Mouse (Mus musculus): ENCODE measurements at regions not wholly inside any gene's neighbourhood (a gene's known extent, or its start where the extent isn't known, plus 50 kb on each side); places are given as distances from the start of the nearest gene placed in this dataset.

DNA sequence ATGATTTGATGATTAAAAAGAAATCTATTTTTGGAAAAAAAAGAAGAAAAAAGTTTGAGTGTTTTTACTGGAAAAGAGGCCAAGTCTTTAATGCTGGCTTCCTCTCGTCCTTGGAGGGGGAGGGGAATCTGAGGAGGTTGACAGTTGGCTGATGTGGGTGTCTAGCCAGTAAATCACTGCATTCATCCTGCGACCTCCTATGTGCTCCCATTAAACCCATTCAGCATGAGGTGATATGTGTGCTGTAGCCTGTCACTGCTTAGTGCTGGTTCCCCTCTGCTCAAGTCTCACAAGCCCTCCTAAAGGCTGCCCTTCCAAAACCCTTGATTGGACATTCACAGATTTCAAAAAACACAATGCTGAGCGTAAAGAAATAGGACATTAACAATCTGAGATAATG lies 68.7 kb downstream of the Atoh1 start:
- Histone ChIP-seq H3K27me3 (peaks cover 2% of the 10 kb centered on the region; the same call in 1 of the 2 replicates), H3K4me2 (no peak overlapping the region), H3K9ac (no peak overlapping the region), H3K4me3 (no peak overlapping the region), H3K4me1 (no peaks in the 10 kb centered on the region), H3K36me3 (no peaks in the 10 kb centered on the region), H3K9me3 (no peaks in the 10 kb centered on the region), H3K27ac (no peak overlapping the region)
- WGBS, result 39% methylated on average over 3 of the region's 3 CpGs
- ATAC-seq (ENCODE audit: borderline replicate concordance, extremely low read depth, low FRiP score, low TSS enrichment), result no peak

GRCm38 (mm10) chr6:64798804-64799203 lies 69.9 kb downstream of the Atoh1 start:
- Histone ChIP-seq H3K27ac (no peak overlapping the region), H3K9me3 (no peaks in the 10 kb centered on the region), H3K36me3 (no peaks in the 10 kb centered on the region), H3K4me3 (no peak overlapping the region), H3K9ac (no peak overlapping the region), H3K27me3 (peaks cover 2% of the 10 kb centered on the region; the same call in 1 of the 2 replicates), H3K4me2 (peak overlapping the region; percentile 57), H3K4me1 (no peaks in the 10 kb centered on the region)
- ATAC-seq (ENCODE audit: borderline replicate concordance, extremely low read depth, low FRiP score, low TSS enrichment), result no peak; the same call in 1 of the 2 replicates
- 42% methylated on average over 5 of the region's 5 CpGs for WGBS

GRCm38 (mm10) chr6:64799306-64800001 lies 70.5 kb downstream of the Atoh1 start:
- Histone ChIP-seq H3K9ac (no peak overlapping the region), H3K27me3 (peaks cover 2% of the 10 kb centered on the region; the same call in 1 of the 2 replicates), H3K4me3 (peak overlapping the region; percentile 31), H3K27ac (no peak overlapping the region), H3K4me1 (no peaks in the 10 kb centered on the region), H3K4me2 (peak overlapping the region; percentile 57), H3K9me3 (no peaks in the 10 kb centered on the region), H3K36me3 (no peaks in the 10 kb centered on the region)
- WGBS, result 9% methylated on average over 22 of the region's 22 CpGs
- ATAC-seq (ENCODE audit: borderline replicate concordance, extremely low read depth, low FRiP score, low TSS enrichment), result no peak

DNA sequence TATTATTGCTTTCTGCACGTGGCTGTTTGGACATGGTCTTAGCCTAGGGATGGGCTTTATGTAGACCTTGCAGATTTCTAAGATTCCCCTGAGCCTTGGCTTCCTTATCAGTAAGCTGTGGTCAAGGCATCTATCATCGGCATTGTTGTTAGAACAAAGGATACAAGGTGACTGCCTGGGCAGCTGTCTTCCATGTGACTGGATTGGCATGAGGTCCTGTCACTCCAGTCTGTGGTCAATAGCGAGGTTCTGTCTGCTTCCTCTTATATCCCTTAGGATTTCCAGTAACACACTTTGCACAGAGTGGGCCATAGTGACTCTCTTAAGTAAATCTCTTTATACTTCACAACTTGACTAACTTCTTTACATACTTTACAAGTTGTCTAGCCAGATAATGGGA lies 72.0 kb downstream of the Atoh1 start:
- H3K27ac ChIP-seq, result no peak overlapping the region
- no peak overlapping the region for H3K4me3 ChIP-seq
- no peak for ATAC-seq (ENCODE audit: borderline replicate concordance, extremely low read depth, low FRiP score, low TSS enrichment)
- no peak overlapping the region for H3K4me2 ChIP-seq
- 45% methylated on average over 3 of the region's 3 CpGs for WGBS
- H3K9ac ChIP-seq, result no peak overlapping the region
- H3K9me3 ChIP-seq, result no peaks in the 10 kb centered on the region
- H3K4me1 ChIP-seq, result no peaks in the 10 kb centered on the region
- peaks cover 2% of the 10 kb centered on the region; the same call in 1 of the 2 replicates for H3K27me3 ChIP-seq
- H3K36me3 ChIP-seq, result no peaks in the 10 kb centered on the region

DNA sequence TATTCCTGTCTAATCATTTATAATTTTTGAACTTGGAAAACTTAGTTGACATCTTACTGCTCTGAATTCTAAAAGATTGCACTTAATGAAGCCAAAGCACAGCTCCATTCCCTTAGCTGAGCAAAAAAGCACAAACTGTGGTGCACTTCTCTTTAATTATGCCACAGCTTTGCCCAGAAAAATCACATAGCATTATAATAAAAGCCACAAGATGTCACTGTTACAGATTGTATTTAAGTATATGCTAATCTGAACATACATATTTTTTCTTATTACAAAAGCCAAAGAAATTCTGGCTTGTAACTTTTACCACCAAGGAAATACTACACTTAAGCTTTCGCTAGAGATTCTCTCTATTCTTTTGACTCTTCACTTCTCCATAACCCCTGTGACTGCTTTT lies 86.2 kb downstream of the Atoh1 start:
- H3K4me2 ChIP-seq, result no peak overlapping the region
- H3K9ac ChIP-seq, result no peak overlapping the region
- ATAC-seq (ENCODE audit: borderline replicate concordance, extremely low read depth, low FRiP score, low TSS enrichment), result no peak
- H3K27me3 ChIP-seq, result no peaks in the 10 kb centered on the region
- 90% methylated on average over 1 of the region's 1 CpGs for WGBS
- H3K4me1 ChIP-seq, result no peaks in the 10 kb centered on the region
- no peaks in the 10 kb centered on the region for H3K9me3 ChIP-seq
- H3K36me3 ChIP-seq, result no peaks in the 10 kb centered on the region
- H3K4me3 ChIP-seq, result no peak overlapping the region
- H3K27ac ChIP-seq, result no peak overlapping the region

DNA sequence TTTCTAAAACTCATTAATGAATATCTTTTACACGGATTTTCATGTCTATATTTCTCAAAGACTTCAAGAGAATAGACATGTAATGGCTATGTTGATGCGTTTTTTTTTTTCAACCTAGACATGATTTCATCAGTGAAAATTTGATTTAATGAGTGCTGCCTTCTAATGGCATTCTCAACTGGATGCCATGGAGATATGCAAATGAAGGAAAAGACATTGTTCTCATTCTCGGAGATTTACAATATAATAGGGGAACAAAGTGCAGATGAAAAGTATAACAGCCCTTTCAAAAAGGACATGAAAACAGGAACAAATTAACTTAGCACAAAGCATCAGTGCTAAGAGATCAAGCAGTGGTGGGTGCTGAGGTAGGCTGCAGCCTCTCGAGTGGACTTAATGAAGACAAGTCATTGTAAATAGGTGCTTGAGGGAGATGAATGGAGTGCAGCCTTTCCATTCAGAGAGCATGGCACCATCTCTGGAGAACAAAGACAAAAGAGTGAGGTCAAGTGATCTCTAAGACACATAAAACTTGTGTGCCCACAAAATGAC lies 120.2 kb downstream of the Atoh1 start:
- no peaks in the 10 kb centered on the region for H3K36me3 ChIP-seq
- no peak for ATAC-seq (ENCODE audit: borderline replicate concordance, extremely low read depth, low FRiP score, low TSS enrichment)
- H3K4me1 ChIP-seq, result no peaks in the 10 kb centered on the region
- H3K9me3 ChIP-seq, result no peaks in the 10 kb centered on the region
- 65% methylated on average over 4 of the region's 4 CpGs for WGBS
- H3K4me3 ChIP-seq, result no peak overlapping the region
- H3K9ac ChIP-seq, result no peak overlapping the region
- H3K27ac ChIP-seq, result no peak overlapping the region
- no peaks in the 10 kb centered on the region for H3K27me3 ChIP-seq
- H3K4me2 ChIP-seq, result no peak overlapping the region

DNA sequence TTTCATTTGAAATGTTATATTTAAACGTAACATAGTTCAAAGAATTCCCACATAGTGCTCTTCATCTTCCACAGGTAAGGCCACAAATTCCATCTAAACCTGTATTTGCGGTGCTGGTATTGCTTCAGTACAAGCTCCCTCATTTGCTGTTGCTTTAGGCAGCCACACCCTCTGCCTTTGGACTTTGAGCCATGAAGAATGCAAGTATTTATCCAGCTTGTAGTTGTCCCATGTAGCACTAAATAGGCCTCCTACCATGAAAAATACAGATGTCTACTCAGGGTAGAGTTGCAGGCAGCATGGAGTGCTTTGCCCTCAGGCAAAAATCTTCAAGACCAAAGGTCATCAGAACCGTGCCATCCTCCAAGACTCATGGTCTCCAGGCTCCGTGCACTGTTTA lies 134.0 kb downstream of the Atoh1 start:
- WGBS, result 64% methylated on average over 4 of the region's 4 CpGs
- Histone ChIP-seq H3K4me3 (no peak overlapping the region), H3K36me3 (no peaks in the 10 kb centered on the region), H3K27me3 (no peaks in the 10 kb centered on the region), H3K9ac (no peak overlapping the region), H3K4me2 (no peak overlapping the region), H3K9me3 (no peaks in the 10 kb centered on the region), H3K4me1 (no peaks in the 10 kb centered on the region), H3K27ac (no peak overlapping the region)
- ATAC-seq (ENCODE audit: borderline replicate concordance, extremely low read depth, low FRiP score, low TSS enrichment), result no peak

DNA sequence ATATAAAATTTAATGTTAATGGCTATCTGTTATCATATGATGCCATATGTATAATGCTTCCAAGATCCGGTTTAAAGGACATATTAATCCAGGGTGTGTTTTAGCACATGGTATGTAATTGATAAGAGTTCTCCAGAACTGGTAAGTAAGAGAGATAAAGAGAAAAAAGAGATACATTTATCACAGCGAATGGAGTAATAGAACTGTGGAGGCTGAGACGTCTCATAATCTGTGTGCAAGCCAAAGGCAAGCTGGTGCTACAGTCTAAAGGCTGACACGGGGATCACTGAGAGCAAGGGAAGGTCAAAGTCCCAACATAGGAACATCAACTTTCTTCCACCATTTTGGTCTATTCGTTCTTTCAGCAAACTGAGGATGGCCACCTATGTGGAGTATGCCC lies 146.0 kb upstream of the Smarcad1 start:
- H3K4me2 ChIP-seq, result no peak overlapping the region
- H3K4me1 ChIP-seq, result no peaks in the 10 kb centered on the region
- no peaks in the 10 kb centered on the region for H3K27me3 ChIP-seq
- H3K9ac ChIP-seq, result no peak overlapping the region
- no peaks in the 10 kb centered on the region for H3K36me3 ChIP-seq
- H3K9me3 ChIP-seq, result no peaks in the 10 kb centered on the region
- no peak for ATAC-seq (ENCODE audit: borderline replicate concordance, extremely low read depth, low FRiP score, low TSS enrichment)
- no peak overlapping the region for H3K27ac ChIP-seq
- 78% methylated on average over 5 of the region's 5 CpGs for WGBS
- no peak overlapping the region for H3K4me3 ChIP-seq

Data from lung, embryonic 15.5 days (tissue).